ENCODE assay signal across 8 mouse cellular contexts in genomic region chr9:32032521-32033185, GRCm38 (mm10).
DNase-seq lines count a peak whose midpoint lies in the region; ATAC-seq and TF ChIP-seq lines count a peak whose summit lies in the region.

No protein-coding gene starts in this region.

- peak overlapping the region; percentile 52 for H3K9ac ChIP-seq in embryonic facial prominence, embryonic 15.5 days
- peak overlapping the region; percentile 87 for H3K9ac ChIP-seq in heart, embryonic 12.5 days
- peak overlapping the region; percentile 80 for H3K9ac ChIP-seq in kidney, embryonic 15.5 days

- no peaks in the 10 kb centered on the region for H3K27me3 ChIP-seq in embryonic facial prominence, embryonic 15.5 days
- H3K27me3 ChIP-seq in heart, embryonic 12.5 days (replicated peaks) = no peaks in the 10 kb centered on the region
- no peaks in the 10 kb centered on the region for H3K27me3 ChIP-seq in kidney, embryonic 15.5 days

- peak; percentile 31 for ATAC-seq in embryonic facial prominence, embryonic 15.5 days (ENCODE audit: insufficient number of reproducible peaks, low FRiP score, low TSS enrichment, low read depth)
- peak; percentile 37 for ATAC-seq in heart, embryonic 12.5 days (ENCODE audit: insufficient number of reproducible peaks, low FRiP score)
- ATAC-seq in kidney, embryonic 15.5 days (replicated peaks; ENCODE audit: low FRiP score) = peak; percentile 74

- H3K4me1 ChIP-seq in embryonic facial prominence, embryonic 15.5 days = peaks cover 32% of the 10 kb centered on the region
- H3K4me1 ChIP-seq in heart, embryonic 12.5 days (replicated peaks) = peaks cover 51% of the 10 kb centered on the region
- H3K4me1 ChIP-seq in kidney, embryonic 15.5 days = peaks cover 27% of the 10 kb centered on the region
- peaks cover 3% of the 10 kb centered on the region; the same call in 1 of the 2 replicates for H3K4me1 ChIP-seq in lung, adult 2 months (ENCODE audit: control insufficient read depth, insufficient read depth, low read length)
- peaks cover 2% of the 10 kb centered on the region; the same call in 1 of the 2 replicates for H3K4me1 ChIP-seq in olfactory bulb, adult 2 months (ENCODE audit: control insufficient read depth, insufficient read depth, low read length)

- no peak for TF ChIP-seq POLR2A in lung, adult 2 months (IDR thresholded peaks at IDR 0.05; ENCODE audit: borderline replicate concordance, extremely low read depth, low read depth, low read length)
- TF ChIP-seq POLR2A in olfactory bulb, adult 2 months (IDR thresholded peaks at IDR 0.05; ENCODE audit: insufficient read depth, low read depth, low read length) = 0 out of 2 replicates have a peak, but pooled peaks have one; percentile 1

- no peaks in the 10 kb centered on the region for H3K36me3 ChIP-seq in embryonic facial prominence, embryonic 15.5 days
- no peaks in the 10 kb centered on the region for H3K36me3 ChIP-seq in heart, embryonic 12.5 days
- no peaks in the 10 kb centered on the region for H3K36me3 ChIP-seq in kidney, embryonic 15.5 days

- H3K9me3 ChIP-seq in embryonic facial prominence, embryonic 15.5 days (replicated peaks) = no peaks in the 10 kb centered on the region
- no peaks in the 10 kb centered on the region for H3K9me3 ChIP-seq in heart, embryonic 12.5 days (replicated peaks)
- H3K9me3 ChIP-seq in kidney, embryonic 15.5 days (replicated peaks) = no peaks in the 10 kb centered on the region

- DNase-seq in urinary bladder, adult 2 months (ENCODE audit: low spot score) = peak; percentile 56
- no peak for DNase-seq in urinary bladder, postnatal 36 days (ENCODE audit: low spot score in 2 of 2)
- peak; percentile 43 for DNase-seq in lung, adult 2 months
- DNase-seq in urinary bladder, postnatal 25 days (ENCODE audit: low spot score) = peak; percentile 52

- H3K4me2 ChIP-seq in embryonic facial prominence, embryonic 15.5 days (replicated peaks) = peak overlapping the region; percentile 85
- H3K4me2 ChIP-seq in heart, embryonic 12.5 days = peak overlapping the region; percentile 77
- peak overlapping the region; percentile 73 for H3K4me2 ChIP-seq in kidney, embryonic 15.5 days

- H3K27ac ChIP-seq in embryonic facial prominence, embryonic 15.5 days (replicated peaks) = peak overlapping the region; percentile 78
- peak overlapping the region; percentile 77 for H3K27ac ChIP-seq in heart, embryonic 12.5 days (ENCODE audit: poor library complexity, severe bottlenecking)
- peak overlapping the region; percentile 66 for H3K27ac ChIP-seq in kidney, embryonic 15.5 days
- peak overlapping the region; percentile 64 for H3K27ac ChIP-seq in olfactory bulb, adult 2 months (ENCODE audit: insufficient read depth, low read depth, low read length)

- no peak for TF ChIP-seq CTCF in lung, adult 2 months (IDR thresholded peaks at IDR 0.05; ENCODE audit: insufficient read depth, low read length)
- no peak for TF ChIP-seq CTCF in olfactory bulb, adult 2 months (IDR thresholded peaks at IDR 0.05; ENCODE audit: insufficient read depth, low read depth, low read length)

- WGBS in embryonic facial prominence, embryonic 15.5 days = 0% methylated on average over 65 of the region's 94 CpGs
- 14% methylated on average over 84 of the region's 94 CpGs for whole genome bisulfite sequencing in heart, embryonic 12.5 days
- WGBS in kidney, embryonic 15.5 days = under 1% methylated on average over 67 of the region's 94 CpGs
- WGBS in lung, adult 2 months = 10% methylated on average over 93 of the region's 94 CpGs
- 12% methylated on average over 94 of the region's 94 CpGs for WGBS in olfactory bulb, adult 2 months

- H3K4me3 ChIP-seq in embryonic facial prominence, embryonic 15.5 days (replicated peaks) = peak overlapping the region; percentile 67
- peak overlapping the region; percentile 78 for H3K4me3 ChIP-seq in heart, embryonic 12.5 days
- H3K4me3 ChIP-seq in kidney, embryonic 15.5 days (replicated peaks) = peak overlapping the region; percentile 88
- H3K4me3 ChIP-seq in lung, adult 2 months (replicated peaks; ENCODE audit: extremely low read depth, low read depth, low read length) = peak overlapping the region; percentile 58
- H3K4me3 ChIP-seq in olfactory bulb, adult 2 months (ENCODE audit: insufficient read depth, low read depth, low read length) = peak overlapping the region; percentile 93

Comparison
In these comparisons a context has a peak if more than half of its experiments do, and no peak if none do; other contexts are left out.
1. DNase-seq: peak in urinary bladder, adult 2 months (single experiment), lung, adult 2 months (single experiment) and urinary bladder, postnatal 25 days (single experiment); none in urinary bladder, postnatal 36 days (0 of 2).
2. Peak in every context shown above with its lines, with median percentiles within 50 percentile points of each other: ATAC-seq, H3K27ac ChIP-seq, H3K4me2 ChIP-seq, H3K4me3 ChIP-seq and H3K9ac ChIP-seq.